Mouse (Mus musculus): ENCODE measurements at regions not wholly inside any gene's neighbourhood (a gene's known extent, or its start where the extent isn't known, plus 50 kb on each side); places are given as distances from the start of the nearest gene placed in this dataset.
"Not testable (repeated sequence)": the region's sequence is repeated elsewhere in the genome, so short reads cannot be mapped to it uniquely, and the experiment has no call there.

- Histone ChIP-seq H3K9ac (replicated peaks) (no peak overlapping the region), H3K27me3 (no peaks in the 10 kb centered on the region), H3K36me3 (no peaks in the 10 kb centered on the region), H3K27ac (no peak overlapping the region), H3K4me1 (replicated peaks) (no peaks in the 10 kb centered on the region), H3K4me3 (replicated peaks) (no peak overlapping the region), H3K9me3 (no peaks in the 10 kb centered on the region), H3K4me2 (no peak overlapping the region)
- WGBS: 50% methylated on average over 2 of the region's 2 CpGs
- no peak for ATAC-seq (ENCODE audit: insufficient number of reproducible peaks, insufficient read depth, low FRiP score, low TSS enrichment, low read depth)
These were observed 454.7 kb upstream of the Slc5a7 start for GRCm38 (mm10) chr17:54753396-54753994.

GRCm38 (mm10) chr17:54752917-54753316 lies 454.1 kb upstream of the Slc5a7 start:
- Histone ChIP-seq H3K9ac (replicated peaks) (no peak overlapping the region), H3K27ac (no peak overlapping the region), H3K9me3 (no peaks in the 10 kb centered on the region), H3K36me3 (no peaks in the 10 kb centered on the region), H3K4me1 (replicated peaks) (no peaks in the 10 kb centered on the region), H3K4me2 (no peak overlapping the region), H3K27me3 (no peaks in the 10 kb centered on the region), H3K4me3 (replicated peaks) (no peak overlapping the region)
- no peak for ATAC-seq (ENCODE audit: insufficient number of reproducible peaks, insufficient read depth, low FRiP score, low TSS enrichment, low read depth)

GRCm38 (mm10) chr17:54735836-54736235 lies 437.0 kb upstream of the Slc5a7 start:
- no peak overlapping the region for H3K4me3 ChIP-seq (replicated peaks)
- no peak overlapping the region for H3K9ac ChIP-seq (replicated peaks)
- no peak overlapping the region for H3K27ac ChIP-seq
- H3K9me3 ChIP-seq: no peaks in the 10 kb centered on the region
- H3K4me2 ChIP-seq: no peak overlapping the region
- no peaks in the 10 kb centered on the region for H3K36me3 ChIP-seq
- no peak for ATAC-seq (ENCODE audit: insufficient number of reproducible peaks, insufficient read depth, low FRiP score, low TSS enrichment, low read depth)
- WGBS: 68% methylated on average over 3 of the region's 3 CpGs
- no peaks in the 10 kb centered on the region for H3K27me3 ChIP-seq
- no peaks in the 10 kb centered on the region for H3K4me1 ChIP-seq (replicated peaks)

GRCm38 (mm10) chr17:54727660-54728059 lies 428.8 kb upstream of the Slc5a7 start:
- Histone ChIP-seq H3K27me3 (no peaks in the 10 kb centered on the region), H3K9ac (replicated peaks) (no peak overlapping the region), H3K4me2 (no peak overlapping the region), H3K4me1 (replicated peaks) (no peaks in the 10 kb centered on the region), H3K27ac (no peak overlapping the region), H3K9me3 (no peaks in the 10 kb centered on the region), H3K4me3 (replicated peaks) (no peak overlapping the region), H3K36me3 (no peaks in the 10 kb centered on the region)
- ATAC-seq (ENCODE audit: insufficient number of reproducible peaks, insufficient read depth, low FRiP score, low TSS enrichment, low read depth): no peak

- WGBS: 92% methylated on average over 2 of the region's 2 CpGs
- Histone ChIP-seq H3K4me3 (replicated peaks) (no peak overlapping the region), H3K27me3 (no peaks in the 10 kb centered on the region), H3K4me2 (no peak overlapping the region), H3K9me3 (no peaks in the 10 kb centered on the region), H3K4me1 (replicated peaks) (no peaks in the 10 kb centered on the region), H3K27ac (no peak overlapping the region), H3K9ac (replicated peaks) (no peak overlapping the region), H3K36me3 (no peaks in the 10 kb centered on the region)
- no peak for ATAC-seq (ENCODE audit: insufficient number of reproducible peaks, insufficient read depth, low FRiP score, low TSS enrichment, low read depth)
These were observed 427.9 kb upstream of the Slc5a7 start for GRCm38 (mm10) chr17:54726693-54727092.

- no peak for ATAC-seq (ENCODE audit: insufficient number of reproducible peaks, insufficient read depth, low FRiP score, low TSS enrichment, low read depth)
- Histone ChIP-seq H3K4me2 (no peak overlapping the region), H3K9me3 (no peaks in the 10 kb centered on the region), H3K27ac (no peak overlapping the region), H3K36me3 (no peaks in the 10 kb centered on the region), H3K4me3 (replicated peaks) (no peak overlapping the region), H3K27me3 (no peaks in the 10 kb centered on the region), H3K9ac (replicated peaks) (no peak overlapping the region), H3K4me1 (replicated peaks) (no peaks in the 10 kb centered on the region)
- 82% methylated on average over 1 of the region's 1 CpGs for WGBS
These were observed 414.2 kb upstream of the Slc5a7 start for GRCm38 (mm10) chr17:54713026-54713425.

- H3K36me3 ChIP-seq: not testable (repeated sequence)
These were observed 409.0 kb upstream of the Slc5a7 start for GRCm38 (mm10) chr17:54707811-54708210.

GRCm38 (mm10) chr17:54701346-54702108 lies 402.7 kb upstream of the Slc5a7 start:
- Histone ChIP-seq H3K36me3 (no peaks in the 10 kb centered on the region), H3K27me3 (no peaks in the 10 kb centered on the region), H3K27ac (no peak overlapping the region), H3K9ac (replicated peaks) (no peak overlapping the region), H3K4me1 (replicated peaks) (no peaks in the 10 kb centered on the region), H3K4me3 (replicated peaks) (no peak overlapping the region), H3K9me3 (no peaks in the 10 kb centered on the region), H3K4me2 (no peak overlapping the region)
- no peak for ATAC-seq (ENCODE audit: insufficient number of reproducible peaks, insufficient read depth, low FRiP score, low TSS enrichment, low read depth)
- 78% methylated on average over 6 of the region's 6 CpGs for WGBS

More at GRCm38 (mm10) chr17:54707811-54708210, 409.0 kb upstream of the Slc5a7 start:
- ATAC-seq (ENCODE audit: insufficient number of reproducible peaks, insufficient read depth, low FRiP score, low TSS enrichment, low read depth); H3K4me3 ChIP-seq (replicated peaks); H3K4me1 ChIP-seq (replicated peaks); H3K9ac ChIP-seq (replicated peaks); H3K27ac ChIP-seq; H3K27me3 ChIP-seq; H3K9me3 ChIP-seq; H3K4me2 ChIP-seq: not testable (repeated sequence)

- Histone ChIP-seq H3K27me3 (0 out of 2 replicates have a peak, but pooled peaks cover 3% of the 10 kb centered on the region), H3K4me2 (no peak overlapping the region), H3K9me3 (no peaks in the 10 kb centered on the region), H3K4me1 (replicated peaks) (no peaks in the 10 kb centered on the region), H3K9ac (replicated peaks) (no peak overlapping the region), H3K27ac (no peak overlapping the region), H3K4me3 (replicated peaks) (no peak overlapping the region), H3K36me3 (no peaks in the 10 kb centered on the region)
- no peak for ATAC-seq (ENCODE audit: insufficient number of reproducible peaks, insufficient read depth, low FRiP score, low TSS enrichment, low read depth)
These were observed 395.8 kb upstream of the Slc5a7 start for GRCm38 (mm10) chr17:54694637-54695036.

GRCm38 (mm10) chr17:54685143-54686040 lies 386.6 kb upstream of the Slc5a7 start:
- peaks cover 6% of the 10 kb centered on the region for H3K27me3 ChIP-seq
- H3K4me3 ChIP-seq (replicated peaks): no peak overlapping the region
- no peak overlapping the region for H3K9ac ChIP-seq (replicated peaks)
- 22% methylated on average over 2 of the region's 2 CpGs for WGBS
- no peak overlapping the region for H3K4me2 ChIP-seq
- H3K27ac ChIP-seq: no peak overlapping the region
- ATAC-seq (ENCODE audit: insufficient number of reproducible peaks, insufficient read depth, low FRiP score, low TSS enrichment, low read depth): peak; percentile 59; the same call in 1 of the 2 replicates
- H3K9me3 ChIP-seq: peaks cover 5% of the 10 kb centered on the region; the same call in 1 of the 2 replicates
- no peaks in the 10 kb centered on the region for H3K36me3 ChIP-seq
- no peaks in the 10 kb centered on the region for H3K4me1 ChIP-seq (replicated peaks)

GRCm38 (mm10) chr17:54678111-54678510 lies 379.3 kb upstream of the Slc5a7 start:
- Histone ChIP-seq H3K9ac (replicated peaks) (no peak overlapping the region), H3K4me1 (replicated peaks) (no peaks in the 10 kb centered on the region), H3K27ac (no peak overlapping the region), H3K27me3 (no peaks in the 10 kb centered on the region; the same call in 1 of the 2 replicates), H3K36me3 (no peaks in the 10 kb centered on the region), H3K4me3 (replicated peaks) (no peak overlapping the region), H3K9me3 (no peaks in the 10 kb centered on the region), H3K4me2 (no peak overlapping the region)
- WGBS: 37% methylated on average over 2 of the region's 2 CpGs
- ATAC-seq (ENCODE audit: insufficient number of reproducible peaks, insufficient read depth, low FRiP score, low TSS enrichment, low read depth): no peak
